Mouse (Mus musculus) frontal cortex, postnatal 36 days (tissue): ENCODE results near the gene Chil4.

Experiments used
- DNase-seq, 2 experiments: peaks; one replicate each; pipeline ENCODE4 v3.0.0; 2022; ENCODE audit warnings: low spot score in 2 of 2

Gene Chil4

DNA sequence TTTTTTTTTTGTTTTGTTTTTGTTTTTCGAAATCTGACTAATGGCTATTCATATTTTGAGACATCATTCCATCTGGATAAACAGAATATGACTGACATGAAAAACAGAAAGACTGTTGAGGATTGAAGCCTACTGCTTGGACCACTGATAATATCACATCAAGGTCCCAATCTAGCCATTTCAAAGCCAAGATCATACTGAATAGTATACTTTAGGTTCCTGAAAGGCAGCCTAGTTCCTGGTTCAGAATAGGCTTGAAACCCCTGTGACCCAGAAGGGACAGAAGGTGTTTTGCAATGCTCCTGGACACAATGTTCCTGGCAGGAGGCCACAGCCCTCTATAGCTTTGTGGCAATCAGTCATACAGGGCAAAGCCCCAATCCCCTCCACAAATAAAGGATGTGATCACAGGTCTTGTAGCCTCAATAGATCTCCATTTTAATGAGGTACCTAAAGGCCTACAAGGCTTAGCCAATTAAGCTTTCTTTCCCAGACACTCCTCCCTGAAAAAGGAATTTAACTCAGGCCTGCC, 48.7 kb downstream of the Chil4 start:
- no peak for DNase-seq

GRCm38 (mm10) chr3:106167464-106167863, 51.8 kb downstream of the Chil4 start, which contains the start of gene Chil3:
Gene Chil3, minus strand, starts transcription at chr3:106167564.
- no peak for DNase-seq

GRCm38 (mm10) chr3:106154413-106154812, 64.9 kb downstream of the Chil4 start:
- DNase-seq: no peak
